Mouse (Mus musculus) limb, embryonic 15.5 days (tissue): ENCODE measurements around the gene Acin1. TPM values are rescaled to one million over a fixed set of nuclear protein-coding genes. Genes with fewer than 3 reads are reported as not detected.

Experiments used
- ATAC-seq: fragments of 200-750 bp; cut with Nextera tagmentation; 2 replicates; pipeline ENCODE4 v1.8.0; 2017; ENCODE audit warnings: low read depth, moderate TSS enrichment; ENCODE audit not compliant: insufficient number of reproducible peaks, low FRiP score, low TSS enrichment
- H3K27ac ChIP-seq: fragments of 300-500 bp; sonication (generic); 2 replicates; pipeline ENCODE4 v1.5.1; 2015; ENCODE audit warnings: moderate library complexity, mild to moderate bottlenecking, inconsistent platforms
- H3K27me3 ChIP-seq: fragments of 300-500 bp; sonication (generic); 2 replicates; pipeline ENCODE4 v1.6.1; 2015; ENCODE audit warnings: inconsistent platforms
- H3K36me3 ChIP-seq: fragments of 300-500 bp; sonication (generic); 2 replicates; pipeline ENCODE4 v1.6.1; 2015; ENCODE audit warnings: inconsistent platforms
- H3K4me1 ChIP-seq: fragments of 300-500 bp; sonication (generic); 2 replicates; pipeline ENCODE4 v1.6.1; 2015; ENCODE audit warnings: inconsistent platforms
- H3K4me2 ChIP-seq: fragments of 300-500 bp; sonication (generic); 2 replicates; pipeline ENCODE4 v1.6.1; 2015; ENCODE audit warnings: mild to moderate bottlenecking, inconsistent platforms
- H3K4me3 ChIP-seq: fragments of 300-500 bp; sonication (generic); 2 replicates; pipeline ENCODE4 v1.5.1; 2015; ENCODE audit warnings: mild to moderate bottlenecking, inconsistent platforms
- H3K9ac ChIP-seq: fragments of 300-500 bp; sonication (generic); 2 replicates; pipeline ENCODE4 v1.6.1; 2015; ENCODE audit warnings: inconsistent platforms
- H3K9me3 ChIP-seq: fragments of 300-500 bp; sonication (generic); 2 replicates; pipeline ENCODE4 v1.6.1; 2016; ENCODE audit warnings: inconsistent platforms
- WGBS: fragments of 180-500 bp; shearing (Covaris S2); methylation state at CpG from one replicate; pipeline ENCODE4 v1.1.7; 2015; 5-methylcytosine and 5-hydroxymethylcytosine counted together
- polyA plus RNA-seq: library from polyadenylated mRNA; unstranded; fragments of >200 nt; fragmentation: Nextera tagmentation; extraction: Ambion mirVana; gene quantifications from 2 replicates; pipeline ENCODE4 v1.2.1, GENCODE M21; 2015

The Acin1 gene
- polyA plus RNA-seq, 1 experiment from 2014 or later, result 109 TPM

GRCm38 (mm10) chr14:54714617-54715081 lies 27.9 kb upstream of the Acin1 start:
- H3K9ac ChIP-seq, result no peak overlapping the region
- ATAC-seq, result peak; percentile 31; the same call in 1 of the 2 replicates
- H3K36me3 ChIP-seq, result no peaks in the 10 kb centered on the region
- 3% methylated on average over 15 of the region's 15 CpGs for WGBS
- H3K4me2 ChIP-seq, result peak overlapping the region; percentile 61
- peak overlapping the region; percentile 35 for H3K4me3 ChIP-seq
- H3K27ac ChIP-seq, result no peak overlapping the region
- H3K4me1 ChIP-seq, result peaks cover 12% of the 10 kb centered on the region
- H3K27me3 ChIP-seq, result no peaks in the 10 kb centered on the region
- H3K9me3 ChIP-seq, result no peaks in the 10 kb centered on the region

GRCm38 (mm10) chr14:54714121-54714520 lies 27.4 kb upstream of the Acin1 start:
- H3K9me3 ChIP-seq, result no peaks in the 10 kb centered on the region
- peak overlapping the region; percentile 61 for H3K4me2 ChIP-seq
- no peaks in the 10 kb centered on the region for H3K36me3 ChIP-seq
- no peaks in the 10 kb centered on the region for H3K27me3 ChIP-seq
- under 1% methylated on average over 13 of the region's 13 CpGs for WGBS
- H3K4me3 ChIP-seq, result peak overlapping the region; percentile 35
- H3K4me1 ChIP-seq, result peaks cover 12% of the 10 kb centered on the region
- no peak for ATAC-seq
- H3K9ac ChIP-seq, result no peak overlapping the region
- H3K27ac ChIP-seq, result no peak overlapping the region

- ATAC-seq, result no peak
- H3K9me3 ChIP-seq, result no peaks in the 10 kb centered on the region
- peaks cover 12% of the 10 kb centered on the region for H3K4me1 ChIP-seq
- no peak overlapping the region for H3K4me2 ChIP-seq
- H3K27me3 ChIP-seq, result no peaks in the 10 kb centered on the region
- H3K4me3 ChIP-seq, result no peak overlapping the region
- no peaks in the 10 kb centered on the region for H3K36me3 ChIP-seq
- H3K27ac ChIP-seq, result no peak overlapping the region
- H3K9ac ChIP-seq, result no peak overlapping the region
- 73% methylated on average over 8 of the region's 8 CpGs for WGBS
Observed at GRCm38 (mm10) chr14:54712861-54713260, 26.1 kb upstream of the Acin1 start.

GRCm38 (mm10) chr14:54712074-54712473 lies 25.3 kb upstream of the Acin1 start, which contains the start of gene Cebpe:
Cebpe (minus strand) TSS chr14:54712174.
- H3K4me3 ChIP-seq, result no peak within 1 kb of the TSS
- WGBS, result 81% methylated on average over 7 of the region's 7 CpGs
- H3K4me2 ChIP-seq, result no peak within 1 kb of the TSS
- H3K36me3 ChIP-seq, result no peaks in the 10 kb centered on the region
- no peaks in the 10 kb centered on the region for H3K27me3 ChIP-seq
- H3K4me1 ChIP-seq, result peaks cover 14% of the 10 kb centered on the region
- ATAC-seq, result no peak
- H3K9me3 ChIP-seq, result no peaks in the 10 kb centered on the region
- no peak within 1 kb of the TSS for H3K9ac ChIP-seq
- H3K27ac ChIP-seq, result no peak within 1 kb of the TSS

- no peak overlapping the region for H3K4me2 ChIP-seq
Observed at GRCm38 (mm10) chr14:54709054-54709453, 22.3 kb upstream of the Acin1 start.

GRCm38 (mm10) chr14:54706589-54707320 lies 20.0 kb upstream of the Acin1 start:
- ATAC-seq, result no peak
- no peak overlapping the region for H3K4me2 ChIP-seq
- H3K36me3 ChIP-seq, result no peaks in the 10 kb centered on the region
- H3K9ac ChIP-seq, result no peak overlapping the region
- H3K9me3 ChIP-seq, result no peaks in the 10 kb centered on the region
- peaks cover 9% of the 10 kb centered on the region; the same call in 1 of the 2 replicates for H3K4me1 ChIP-seq
- WGBS, result 51% methylated on average over 17 of the region's 17 CpGs
- H3K27ac ChIP-seq, result no peak overlapping the region
- H3K27me3 ChIP-seq, result peaks cover 14% of the 10 kb centered on the region
- H3K4me3 ChIP-seq, result no peak overlapping the region

More at GRCm38 (mm10) chr14:54709054-54709453, 22.3 kb upstream of the Acin1 start:
- Histone ChIP-seq H3K4me1 (peaks cover 11% of the 10 kb centered on the region; the same call in 1 of the 2 replicates), H3K36me3 (no peaks in the 10 kb centered on the region), H3K4me3 (no peak overlapping the region), H3K27ac (no peak overlapping the region), H3K9me3 (no peaks in the 10 kb centered on the region), H3K9ac (no peak overlapping the region), H3K27me3 (no peaks in the 10 kb centered on the region)
- ATAC-seq, result no peak
- 88% methylated on average over 9 of the region's 9 CpGs for WGBS

- no peak for ATAC-seq
Observed at GRCm38 (mm10) chr14:54705844-54706243, 19.1 kb upstream of the Acin1 start.

GRCm38 (mm10) chr14:54703207-54703606 lies 16.5 kb upstream of the Acin1 start:
- H3K4me1 ChIP-seq, result peaks cover 9% of the 10 kb centered on the region; the same call in 1 of the 2 replicates
- H3K4me2 ChIP-seq, result no peak overlapping the region
- H3K36me3 ChIP-seq, result no peaks in the 10 kb centered on the region
- no peak overlapping the region for H3K4me3 ChIP-seq
- ATAC-seq, result no peak
- no peaks in the 10 kb centered on the region for H3K9me3 ChIP-seq
- 67% methylated on average over 10 of the region's 10 CpGs for WGBS
- peaks cover 14% of the 10 kb centered on the region for H3K27me3 ChIP-seq
- no peak overlapping the region for H3K27ac ChIP-seq
- H3K9ac ChIP-seq, result no peak overlapping the region

More at GRCm38 (mm10) chr14:54705844-54706243, 19.1 kb upstream of the Acin1 start:
- H3K27me3 ChIP-seq, result peaks cover 14% of the 10 kb centered on the region
- H3K4me2 ChIP-seq, result no peak overlapping the region
- H3K9ac ChIP-seq, result no peak overlapping the region
- no peaks in the 10 kb centered on the region for H3K36me3 ChIP-seq
- no peaks in the 10 kb centered on the region for H3K9me3 ChIP-seq
- H3K4me3 ChIP-seq, result no peak overlapping the region
- peaks cover 9% of the 10 kb centered on the region; the same call in 1 of the 2 replicates for H3K4me1 ChIP-seq
- no peak overlapping the region for H3K27ac ChIP-seq
- 47% methylated on average over 5 of the region's 5 CpGs for WGBS

- no peak overlapping the region for H3K4me3 ChIP-seq
- no peak overlapping the region for H3K27ac ChIP-seq
- 10% methylated on average over 6 of the region's 6 CpGs for WGBS
- H3K9ac ChIP-seq, result no peak overlapping the region
- no peak for ATAC-seq
- no peak overlapping the region for H3K4me2 ChIP-seq
- peaks cover 14% of the 10 kb centered on the region for H3K27me3 ChIP-seq
- H3K9me3 ChIP-seq, result no peaks in the 10 kb centered on the region
- no peaks in the 10 kb centered on the region for H3K4me1 ChIP-seq
- no peaks in the 10 kb centered on the region for H3K36me3 ChIP-seq
Observed at GRCm38 (mm10) chr14:54701298-54701697, 14.6 kb upstream of the Acin1 start.

GRCm38 (mm10) chr14:54699586-54699985 lies 12.9 kb upstream of the Acin1 start:
- H3K27me3 ChIP-seq, result peaks cover 14% of the 10 kb centered on the region
- no peaks in the 10 kb centered on the region for H3K4me1 ChIP-seq
- H3K4me2 ChIP-seq, result no peak overlapping the region
- WGBS, result 35% methylated on average over 3 of the region's 3 CpGs
- no peaks in the 10 kb centered on the region for H3K9me3 ChIP-seq
- no peak overlapping the region for H3K27ac ChIP-seq
- ATAC-seq, result no peak
- no peaks in the 10 kb centered on the region for H3K36me3 ChIP-seq
- H3K9ac ChIP-seq, result no peak overlapping the region
- no peak overlapping the region for H3K4me3 ChIP-seq

GRCm38 (mm10) chr14:54698733-54699132 lies 12.0 kb upstream of the Acin1 start, which contains the start of gene Gm29776:
Gm29776 (minus strand) TSS chr14:54698833.
- Histone ChIP-seq H3K4me1 (no peaks in the 10 kb centered on the region), H3K4me2 (no peak within 1 kb of the TSS), H3K9ac (no peak within 1 kb of the TSS), H3K4me3 (no peak within 1 kb of the TSS), H3K36me3 (0 out of 2 replicates have a peak, but pooled peaks cover 3% of the 10 kb centered on the region), H3K27me3 (peaks cover 14% of the 10 kb centered on the region), H3K27ac (no peak within 1 kb of the TSS), H3K9me3 (no peaks in the 10 kb centered on the region)
- WGBS, result 83% methylated on average over 4 of the region's 4 CpGs
- no peak for ATAC-seq

- Histone ChIP-seq H3K9ac (no peak overlapping the region), H3K4me2 (no peak overlapping the region), H3K27ac (no peak overlapping the region), H3K27me3 (no peaks in the 10 kb centered on the region), H3K4me1 (no peaks in the 10 kb centered on the region), H3K36me3 (peaks cover 15% of the 10 kb centered on the region; the same call in 1 of the 2 replicates), H3K9me3 (no peaks in the 10 kb centered on the region), H3K4me3 (no peak overlapping the region)
- no peak for ATAC-seq
- WGBS, result 73% methylated on average over 4 of the region's 4 CpGs
Observed at GRCm38 (mm10) chr14:54696752-54697151, 10.0 kb upstream of the Acin1 start.
